Mouse (Mus musculus): ENCODE measurements around the gene Pnpo. TPM values are rescaled to one million over a fixed set of nuclear protein-coding genes. Genes with fewer than 3 reads are reported as not detected.

The Pnpo gene
- polyA plus RNA-seq, 1 experiment from 2014 or later, result 18.3 TPM

DNA sequence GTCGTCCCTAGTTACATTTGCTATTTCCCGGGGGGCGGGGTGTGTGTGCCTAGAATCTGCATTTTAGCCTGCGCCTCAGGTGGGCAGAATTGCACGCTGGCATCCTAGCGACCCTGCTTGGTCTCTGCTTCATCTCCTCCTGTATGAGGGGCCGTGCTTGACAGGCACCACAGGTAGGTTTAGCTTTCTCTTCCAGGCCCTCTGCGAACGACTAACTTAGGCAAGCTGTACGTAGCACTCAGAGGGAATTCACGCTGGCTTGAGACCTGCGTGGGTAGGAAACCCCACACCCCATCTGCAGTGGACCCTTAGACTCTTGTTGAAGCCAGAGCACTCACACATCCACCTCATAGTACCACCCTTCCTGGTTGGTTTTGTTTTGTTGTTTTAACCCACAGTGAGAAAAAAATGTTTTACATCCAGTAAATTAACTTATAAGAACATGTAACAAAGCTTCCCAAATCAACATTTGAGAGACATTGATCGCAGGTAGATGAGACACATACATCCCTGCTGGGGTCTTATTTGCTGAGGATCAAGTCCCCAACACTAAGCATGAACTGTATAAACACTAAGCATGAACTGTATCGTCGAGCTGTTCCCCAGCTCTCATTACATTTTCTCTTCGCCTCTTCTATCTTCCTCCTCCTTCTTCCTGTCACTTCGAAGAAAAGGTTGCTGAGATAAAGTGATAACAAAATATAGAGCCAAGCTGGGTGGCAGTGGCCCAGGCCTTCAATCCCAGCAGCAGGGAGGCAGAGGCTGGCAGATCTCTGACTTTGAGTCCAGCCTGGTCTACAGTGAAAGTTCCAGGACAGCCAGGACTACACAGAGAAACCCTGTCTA lies 34.8 kb upstream of the Pnpo start:
- peak overlapping the region; percentile 85 for H3K4me2 ChIP-seq (replicated peaks)
- peaks cover 11% of the 10 kb centered on the region; the same call in 1 of the 2 replicates for H3K27me3 ChIP-seq
- H3K4me3 ChIP-seq (replicated peaks), result peak overlapping the region; percentile 50
- H3K9me3 ChIP-seq, result no peaks in the 10 kb centered on the region
- H3K27ac ChIP-seq, result peak overlapping the region; percentile 83
- 33% methylated on average over 17 of the region's 17 CpGs for WGBS
- peaks cover 42% of the 10 kb centered on the region for H3K4me1 ChIP-seq (replicated peaks)
- no peaks in the 10 kb centered on the region for H3K36me3 ChIP-seq
- peak overlapping the region; percentile 76 for H3K9ac ChIP-seq (replicated peaks)
- no peak for ATAC-seq

DNA sequence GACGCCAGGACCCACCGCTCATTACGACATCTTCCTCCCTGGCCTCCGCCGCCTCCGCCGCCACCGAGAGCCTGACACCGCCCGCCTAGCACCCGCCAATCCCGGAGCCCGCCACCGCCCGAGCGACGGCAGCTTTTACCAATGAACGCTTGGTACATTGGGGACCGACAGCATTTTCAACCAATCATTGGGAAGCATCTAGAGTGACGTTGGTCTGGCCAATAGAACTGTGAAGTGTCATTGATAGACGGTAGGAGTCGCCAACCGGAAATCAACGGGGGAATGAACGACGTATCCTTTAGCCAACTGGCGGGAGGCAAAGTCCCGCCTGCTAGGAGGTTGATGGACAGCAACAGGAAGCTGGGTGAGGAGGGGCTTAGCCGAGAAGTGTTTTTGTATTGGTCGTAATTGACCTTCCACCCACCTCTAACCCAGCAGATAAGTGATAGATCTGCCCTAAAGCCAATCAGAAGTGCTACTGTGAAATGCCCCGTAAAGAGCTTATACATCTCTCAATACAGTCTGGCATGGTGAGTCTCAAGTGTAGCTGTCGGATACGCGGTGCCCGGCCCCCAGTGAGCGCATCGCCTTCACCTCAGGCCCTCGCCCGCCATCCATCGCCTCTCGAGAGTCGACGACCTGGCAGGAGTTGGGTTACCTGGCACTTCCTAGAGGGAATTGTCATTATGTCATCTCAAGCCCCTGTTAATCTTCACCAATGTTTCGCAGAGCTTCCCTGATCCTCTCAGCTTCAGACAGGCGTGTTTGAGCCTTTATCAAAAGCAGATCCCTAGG lies 34.0 kb upstream of the Pnpo start:
- under 1% methylated on average over 45 of the region's 45 CpGs for WGBS
- Histone ChIP-seq H3K27me3 (peaks cover 8% of the 10 kb centered on the region; the same call in 1 of the 2 replicates), H3K4me3 (replicated peaks) (peak overlapping the region; percentile 94), H3K4me1 (replicated peaks) (peaks cover 50% of the 10 kb centered on the region), H3K27ac (peak overlapping the region; percentile 97), H3K36me3 (no peaks in the 10 kb centered on the region), H3K9me3 (no peaks in the 10 kb centered on the region), H3K9ac (replicated peaks) (peak overlapping the region; percentile 95), H3K4me2 (replicated peaks) (peak overlapping the region; percentile 85)
- peak; percentile 98 for ATAC-seq

DNA sequence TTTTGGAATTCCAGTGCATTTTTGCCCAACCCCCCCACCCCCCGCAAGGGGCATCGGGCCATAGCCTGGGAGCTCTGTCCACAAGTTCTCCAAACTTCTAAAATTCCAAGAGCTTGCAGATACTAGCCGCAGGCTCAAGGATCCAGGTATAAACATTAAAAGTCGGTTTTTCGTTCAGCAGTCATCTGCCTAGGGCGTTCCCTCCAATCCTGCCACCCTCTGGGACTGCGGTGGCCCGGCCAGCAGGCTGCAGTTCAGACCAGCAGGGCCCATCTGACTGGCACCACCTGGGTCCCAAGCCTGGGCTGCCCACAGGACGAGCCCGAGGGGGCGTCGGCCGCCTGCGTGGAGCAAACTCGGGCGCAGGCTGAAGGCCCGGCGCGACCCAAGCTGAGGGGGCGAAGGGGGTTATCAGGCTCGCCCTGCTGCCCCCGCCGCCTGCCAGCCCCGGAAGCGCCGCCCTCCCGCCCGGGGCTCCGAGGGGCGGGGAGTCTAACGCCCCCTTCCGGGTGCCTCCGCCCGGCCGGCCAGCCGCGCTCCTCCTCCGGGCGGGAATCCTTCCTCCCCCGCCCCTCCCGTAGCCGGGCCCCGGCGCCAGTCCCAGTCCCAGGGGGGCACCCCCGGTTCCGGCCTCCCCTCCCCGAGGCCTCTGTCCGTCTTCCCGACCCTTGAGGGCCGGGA lies 33.3 kb upstream of the Pnpo start:
- peaks cover 8% of the 10 kb centered on the region; the same call in 1 of the 2 replicates for H3K27me3 ChIP-seq
- peak overlapping the region; percentile 94 for H3K4me3 ChIP-seq (replicated peaks)
- peak overlapping the region; percentile 97 for H3K27ac ChIP-seq
- peak overlapping the region; percentile 69 for H3K4me2 ChIP-seq (replicated peaks)
- WGBS, result under 1% methylated on average over 44 of the region's 50 CpGs
- peak overlapping the region; percentile 95 for H3K9ac ChIP-seq (replicated peaks)
- H3K36me3 ChIP-seq, result no peaks in the 10 kb centered on the region
- no peaks in the 10 kb centered on the region for H3K9me3 ChIP-seq
- H3K4me1 ChIP-seq (replicated peaks), result peaks cover 52% of the 10 kb centered on the region
- peak; percentile 67 for ATAC-seq

GRCm38 (mm10) chr11:96976379-96976687 lies 32.5 kb upstream of the Pnpo start:
- peaks cover 1% of the 10 kb centered on the region; the same call in 1 of the 2 replicates for H3K27me3 ChIP-seq
- H3K4me2 ChIP-seq (replicated peaks), result peak overlapping the region; percentile 69
- no peaks in the 10 kb centered on the region for H3K36me3 ChIP-seq
- H3K4me3 ChIP-seq (replicated peaks), result peak overlapping the region; percentile 94
- peak overlapping the region; percentile 95 for H3K9ac ChIP-seq (replicated peaks)
- peaks cover 51% of the 10 kb centered on the region for H3K4me1 ChIP-seq (replicated peaks)
- WGBS, result 54% methylated on average over 3 of the region's 3 CpGs
- H3K27ac ChIP-seq, result peak overlapping the region; percentile 97
- H3K9me3 ChIP-seq, result no peaks in the 10 kb centered on the region
- ATAC-seq, result no peak

DNA sequence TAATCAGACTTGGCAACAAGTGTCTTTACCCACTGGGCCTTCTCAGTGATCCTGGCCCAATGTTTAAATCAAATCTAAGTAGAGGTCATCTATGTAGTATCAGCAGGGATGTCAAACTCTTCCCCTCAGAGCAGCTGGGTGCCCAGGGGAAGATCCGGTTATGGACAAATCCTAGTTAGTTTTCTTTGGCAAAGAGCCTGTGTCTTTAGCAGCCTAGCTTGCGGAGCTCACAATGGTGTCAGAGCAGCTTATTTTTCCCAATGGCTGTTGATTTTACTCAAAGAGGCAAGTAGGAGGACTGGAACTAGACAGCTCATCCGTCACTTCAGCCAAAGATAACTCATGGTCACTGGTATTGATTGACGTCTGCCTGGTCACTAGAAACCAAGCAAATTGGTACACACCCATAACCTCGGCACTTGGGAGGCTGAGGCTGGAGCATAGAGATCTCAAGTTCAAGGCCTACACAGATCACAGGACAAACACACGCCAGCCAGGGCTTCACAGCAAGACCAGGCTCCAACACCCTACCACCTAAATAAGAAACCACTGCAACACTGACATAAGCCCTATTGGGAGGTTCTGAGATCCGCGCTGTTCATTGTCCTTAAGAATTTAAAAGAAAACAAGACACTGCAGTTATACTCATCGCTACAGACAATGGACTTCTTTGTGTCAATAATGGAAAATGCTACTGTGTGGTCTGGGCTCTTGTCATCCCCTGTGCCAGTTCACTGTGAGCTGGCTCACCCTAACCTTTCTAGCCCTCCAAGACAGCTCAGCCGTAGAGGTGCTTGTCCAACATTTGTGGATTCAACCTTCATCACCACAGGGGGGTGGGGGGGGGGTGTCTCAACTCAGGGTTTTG lies 32.0 kb upstream of the Pnpo start:
- Histone ChIP-seq H3K4me2 (replicated peaks) (peak overlapping the region; percentile 69), H3K9me3 (no peaks in the 10 kb centered on the region), H3K27ac (peak overlapping the region; percentile 97), H3K9ac (replicated peaks) (peak overlapping the region; percentile 95), H3K36me3 (no peaks in the 10 kb centered on the region), H3K27me3 (no peaks in the 10 kb centered on the region), H3K4me1 (replicated peaks) (peaks cover 51% of the 10 kb centered on the region), H3K4me3 (replicated peaks) (peak overlapping the region; percentile 94)
- ATAC-seq, result no peak
- 83% methylated on average over 10 of the region's 10 CpGs for WGBS

- Histone ChIP-seq H3K4me1 (replicated peaks) (peaks cover 55% of the 10 kb centered on the region), H3K4me3 (replicated peaks) (no peak overlapping the region), H3K9me3 (no peaks in the 10 kb centered on the region), H3K36me3 (no peaks in the 10 kb centered on the region), H3K4me2 (replicated peaks) (no peak overlapping the region), H3K27me3 (no peaks in the 10 kb centered on the region), H3K9ac (replicated peaks) (no peak overlapping the region), H3K27ac (no peak overlapping the region)
- WGBS, result 87% methylated on average over 5 of the region's 5 CpGs
- ATAC-seq, result no peak
These were observed 31.0 kb upstream of the Pnpo start for GRCm38 (mm10) chr11:96974813-96975212.

- WGBS, result 87% methylated on average over 5 of the region's 5 CpGs
- peaks cover 61% of the 10 kb centered on the region for H3K4me1 ChIP-seq (replicated peaks)
- no peak overlapping the region for H3K4me3 ChIP-seq (replicated peaks)
- H3K9me3 ChIP-seq, result no peaks in the 10 kb centered on the region
- ATAC-seq, result no peak
- 0 out of 2 replicates have a peak overlapping the region, but pooled peaks have one; percentile 36 for H3K9ac ChIP-seq (replicated peaks)
- no peaks in the 10 kb centered on the region for H3K27me3 ChIP-seq
- no peak overlapping the region for H3K4me2 ChIP-seq (replicated peaks)
- H3K36me3 ChIP-seq, result no peaks in the 10 kb centered on the region
- H3K27ac ChIP-seq, result peak overlapping the region; percentile 67
These were observed 29.7 kb upstream of the Pnpo start for GRCm38 (mm10) chr11:96973426-96973964.

DNA sequence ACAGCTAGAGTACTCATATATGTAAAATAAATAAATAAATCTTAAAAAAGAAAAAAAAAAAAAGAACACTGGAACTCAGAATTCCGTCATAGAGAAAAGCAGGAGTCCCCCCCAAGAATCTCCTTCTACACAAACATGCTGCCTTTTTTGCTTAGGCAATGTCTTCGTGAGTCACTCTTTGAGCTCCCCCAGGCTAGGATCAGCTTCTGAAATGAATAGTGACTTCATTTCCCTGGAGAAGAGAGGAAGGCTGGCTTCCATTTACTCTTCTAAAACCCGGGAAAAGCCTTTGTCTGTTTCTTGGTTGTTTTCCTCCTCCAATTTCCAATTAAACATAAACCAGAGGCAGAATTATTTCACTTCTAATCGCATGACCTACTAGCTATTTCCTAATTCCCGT lies 29.1 kb upstream of the Pnpo start:
- no peak overlapping the region for H3K4me3 ChIP-seq (replicated peaks)
- H3K27me3 ChIP-seq, result no peaks in the 10 kb centered on the region
- no peaks in the 10 kb centered on the region for H3K36me3 ChIP-seq
- 74% methylated on average over 5 of the region's 5 CpGs for WGBS
- H3K9me3 ChIP-seq, result no peaks in the 10 kb centered on the region
- H3K4me1 ChIP-seq (replicated peaks), result peaks cover 57% of the 10 kb centered on the region
- H3K4me2 ChIP-seq (replicated peaks), result no peak overlapping the region
- H3K27ac ChIP-seq, result peak overlapping the region; percentile 67
- H3K9ac ChIP-seq (replicated peaks), result 0 out of 2 replicates have a peak overlapping the region, but pooled peaks have one; percentile 36
- ATAC-seq, result no peak

GRCm38 (mm10) chr11:96970341-96970740 lies 26.6 kb upstream of the Pnpo start:
- Histone ChIP-seq H3K27ac (no peak overlapping the region), H3K4me3 (replicated peaks) (no peak overlapping the region)
- WGBS, result 88% methylated on average over 3 of the region's 3 CpGs

GRCm38 (mm10) chr11:96969746-96970145 lies 26.0 kb upstream of the Pnpo start:
- Histone ChIP-seq H3K27ac (no peak overlapping the region), H3K27me3 (no peaks in the 10 kb centered on the region), H3K4me1 (replicated peaks) (peaks cover 39% of the 10 kb centered on the region), H3K4me2 (replicated peaks) (no peak overlapping the region), H3K9me3 (no peaks in the 10 kb centered on the region), H3K36me3 (no peaks in the 10 kb centered on the region), H3K4me3 (replicated peaks) (no peak overlapping the region), H3K9ac (replicated peaks) (no peak overlapping the region)
- ATAC-seq, result no peak
- 93% methylated on average over 1 of the region's 1 CpGs for WGBS

More at GRCm38 (mm10) chr11:96970341-96970740, 26.6 kb upstream of the Pnpo start:
- H3K27me3 ChIP-seq, result no peaks in the 10 kb centered on the region
- peaks cover 42% of the 10 kb centered on the region for H3K4me1 ChIP-seq (replicated peaks)
- ATAC-seq, result no peak
- H3K36me3 ChIP-seq, result no peaks in the 10 kb centered on the region
- H3K4me2 ChIP-seq (replicated peaks), result no peak overlapping the region
- no peak overlapping the region for H3K9ac ChIP-seq (replicated peaks)
- no peaks in the 10 kb centered on the region for H3K9me3 ChIP-seq

DNA sequence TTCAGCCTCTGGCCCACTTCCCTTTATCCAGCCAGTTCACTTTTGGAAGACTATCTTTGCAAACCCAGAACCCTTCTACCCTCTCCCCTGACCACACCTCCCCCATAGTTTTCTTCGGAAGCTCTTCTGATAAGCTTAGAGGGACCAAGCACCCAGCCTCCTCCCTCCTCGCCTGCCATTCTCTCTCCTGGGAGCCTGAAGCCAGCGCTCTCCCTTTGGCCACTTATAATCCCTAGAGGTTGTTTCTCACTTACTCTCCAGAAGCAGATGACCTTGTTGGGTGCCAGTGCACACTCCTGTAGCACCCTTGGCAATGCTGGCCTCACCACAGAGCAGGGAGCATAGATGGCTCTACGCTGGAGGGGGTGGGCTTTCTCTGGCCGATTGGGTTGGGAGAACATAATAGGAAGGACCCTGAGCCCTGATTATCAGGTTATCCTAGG lies 25.5 kb upstream of the Pnpo start:
- Histone ChIP-seq H3K9me3 (no peaks in the 10 kb centered on the region), H3K4me1 (replicated peaks) (peaks cover 35% of the 10 kb centered on the region), H3K36me3 (no peaks in the 10 kb centered on the region), H3K4me3 (replicated peaks) (no peak overlapping the region), H3K9ac (replicated peaks) (no peak overlapping the region), H3K27ac (no peak overlapping the region), H3K27me3 (no peaks in the 10 kb centered on the region), H3K4me2 (replicated peaks) (no peak overlapping the region)
- ATAC-seq, result no peak
- WGBS, result 77% methylated on average over 5 of the region's 5 CpGs
